Comparison of ENCODE assay signal across 11 mouse cellular contexts in genomic region chr1:170479458-170479798, GRCm38 (mm10).
DNase-seq lines count a peak whose midpoint lies in the region; ATAC-seq lines count a peak whose summit lies in the region.
"Had no signal": no experiment of that assay in that cellular context is flagged by ENCODE, and none has a peak within 500 bp of the region (broad histone marks: within the 10 kb centered on the region; RNA-seq: fewer than 3 reads in every experiment).

No protein-coding gene starts in this region.

- H3K27ac ChIP-seq in heart, embryonic 16.5 days (ENCODE audit: low read length): no peak overlapping the region
- H3K27ac ChIP-seq in embryonic facial prominence, embryonic 14.5 days (replicated peaks; ENCODE audit: low read depth, low read length): no peak overlapping the region
- H3K27ac ChIP-seq in liver, embryonic 15.5 days (replicated peaks): peak overlapping the region; percentile 53
- H3K27ac ChIP-seq: forebrain, embryonic 15.5 days; hindbrain, embryonic 12.5 days had no signal

- 0 out of 2 replicates have a peak, but pooled peaks have one; percentile 41 for ATAC-seq in heart, embryonic 16.5 days (replicated peaks; ENCODE audit: extremely low read depth, insufficient read depth, low FRiP score)
- peak; percentile 68; the same call in 1 of the 2 replicates for ATAC-seq in embryonic facial prominence, embryonic 14.5 days (ENCODE audit: low read depth)
- ATAC-seq in liver, embryonic 15.5 days (ENCODE audit: insufficient read depth): peak; percentile 67
- ATAC-seq: forebrain, embryonic 15.5 days had no signal

- H3K4me1 ChIP-seq in heart, embryonic 16.5 days (ENCODE audit: control insufficient read depth, insufficient read depth, low read length): peaks cover 30% of the 10 kb centered on the region
- H3K4me1 ChIP-seq in embryonic facial prominence, embryonic 14.5 days (ENCODE audit: control insufficient read depth, insufficient read depth, low read length): peaks cover 21% of the 10 kb centered on the region
- H3K4me1 ChIP-seq in liver, embryonic 15.5 days (replicated peaks): peaks cover 27% of the 10 kb centered on the region

- H3K27me3 ChIP-seq in heart, embryonic 16.5 days (ENCODE audit: control insufficient read depth, insufficient read depth, low read length): no peaks in the 10 kb centered on the region
- no peaks in the 10 kb centered on the region for H3K27me3 ChIP-seq in embryonic facial prominence, embryonic 14.5 days (replicated peaks; ENCODE audit: control insufficient read depth, insufficient read depth, low read length)
- no peaks in the 10 kb centered on the region for H3K27me3 ChIP-seq in liver, embryonic 15.5 days
- H3K27me3 ChIP-seq: forebrain, embryonic 15.5 days; hindbrain, embryonic 12.5 days had no signal

- no peaks in the 10 kb centered on the region for H3K36me3 ChIP-seq in heart, embryonic 16.5 days (ENCODE audit: control insufficient read depth, insufficient read depth)
- no peaks in the 10 kb centered on the region for H3K36me3 ChIP-seq in embryonic facial prominence, embryonic 14.5 days (ENCODE audit: control insufficient read depth, insufficient read depth, low read length)
- H3K36me3 ChIP-seq in liver, embryonic 15.5 days (replicated peaks): no peaks in the 10 kb centered on the region
- H3K36me3 ChIP-seq: forebrain, embryonic 15.5 days; hindbrain, embryonic 12.5 days had no signal

- H3K4me3 ChIP-seq in heart, embryonic 16.5 days (ENCODE audit: low read length): no peak overlapping the region
- no peak overlapping the region for H3K4me3 ChIP-seq in embryonic facial prominence, embryonic 14.5 days (ENCODE audit: low read depth, low read length)
- H3K4me3 ChIP-seq in liver, embryonic 15.5 days (replicated peaks): no peak overlapping the region
- H3K4me3 ChIP-seq: forebrain, embryonic 15.5 days; hindbrain, embryonic 12.5 days had no signal

- H3K9me3 ChIP-seq in heart, embryonic 16.5 days (replicated peaks; ENCODE audit: control insufficient read depth, low read length): no peaks in the 10 kb centered on the region
- H3K9me3 ChIP-seq in embryonic facial prominence, embryonic 14.5 days (ENCODE audit: control insufficient read depth, low read length): no peaks in the 10 kb centered on the region
- no peaks in the 10 kb centered on the region for H3K9me3 ChIP-seq in liver, embryonic 15.5 days (replicated peaks)
- H3K9me3 ChIP-seq: forebrain, embryonic 15.5 days; hindbrain, embryonic 12.5 days had no signal

- 26% methylated on average over 3 of the region's 3 CpGs for WGBS in heart, embryonic 16.5 days
- WGBS in embryonic facial prominence, embryonic 14.5 days: 23% methylated on average over 3 of the region's 3 CpGs
- 27% methylated on average over 3 of the region's 3 CpGs for WGBS in liver, embryonic 15.5 days (ENCODE audit: insufficient replicate concordance)

- no peak overlapping the region for H3K9ac ChIP-seq in heart, embryonic 16.5 days (ENCODE audit: low read length)
- no peak overlapping the region for H3K9ac ChIP-seq in embryonic facial prominence, embryonic 14.5 days (ENCODE audit: low read depth, low read length)
- no peak overlapping the region for H3K9ac ChIP-seq in liver, embryonic 15.5 days
- H3K9ac ChIP-seq: forebrain, embryonic 15.5 days; hindbrain, embryonic 12.5 days had no signal

- H3K4me2 ChIP-seq in heart, embryonic 16.5 days (ENCODE audit: low read depth, low read length): no peak overlapping the region
- H3K4me2 ChIP-seq in embryonic facial prominence, embryonic 14.5 days (ENCODE audit: low read depth, low read length): no peak overlapping the region
- H3K4me2 ChIP-seq in liver, embryonic 15.5 days: no peak overlapping the region
- H3K4me2 ChIP-seq: forebrain, embryonic 15.5 days; hindbrain, embryonic 12.5 days had no signal

- DNase-seq in heart, adult 8-10 months (ENCODE audit: low spot score): no peak
- peak; percentile 7 for DNase-seq in 3134 (ENCODE audit: extremely low read depth, insufficient read length, low spot score)
- DNase-seq in embryonic facial prominence, embryonic 14.5 days (ENCODE audit: low spot score): peak; percentile 51
- no peak for DNase-seq in cerebellum, postnatal 4 days (ENCODE audit: low spot score in 2 of 2)
- no peak for DNase-seq in layer of hippocampus, postnatal 10 days (ENCODE audit: low spot score in 2 of 2)
- no peak for DNase-seq in testis, postnatal 14 days (ENCODE audit: low spot score)
- DNase-seq: cerebellum, adult 18-20 months had no signal

Comparison
In these comparisons a context has a peak if more than half of its experiments do, and no peak if none do; other contexts are left out.
1. DNase-seq: peak in 3134 (single experiment) and embryonic facial prominence, embryonic 14.5 days (single experiment); none in heart, adult 8-10 months (single experiment), cerebellum, postnatal 4 days (0 of 2), layer of hippocampus, postnatal 10 days (0 of 2) and testis, postnatal 14 days (single experiment).
2. Peak in every context shown above with its lines, with median percentiles within 50 percentile points of each other: ATAC-seq.